Mouse (Mus musculus) midbrain, embryonic 11.5 days (tissue): ENCODE data around the gene Rcbtb2. TPM values are rescaled to one million over a fixed set of nuclear protein-coding genes. Genes with fewer than 3 reads are reported as not detected.
A peak's percentile ranks its signal among the peaks of the same experiment; 100 is the strongest.

Experiments
- ATAC-seq: fragments of 200-750 bp; cut with Nextera tagmentation; 2 replicates; pipeline ENCODE4 v1.8.0; 2017; ENCODE audit warnings: moderate TSS enrichment, moderate library complexity; ENCODE audit not compliant: low FRiP score
- DNase-seq: peaks from one replicate; pipeline ENCODE4 v3.0.0; 2015; ENCODE audit warnings: low spot score; ENCODE audit errors: missing footprints
- H3K27ac ChIP-seq: fragments of 300-500 bp; sonication (generic); 2 replicates; pipeline ENCODE4 v1.5.1; 2014; ENCODE audit warnings: low read depth, low read length
- H3K27me3 ChIP-seq: fragments of 300-500 bp; sonication (generic); 2 replicates; pipeline ENCODE4 v1.6.1; 2014; ENCODE audit warnings: mild to moderate bottlenecking, low read length, moderate library complexity, mixed read lengths; ENCODE audit not compliant: control insufficient read depth, insufficient read depth
- H3K36me3 ChIP-seq: fragments of 300-500 bp; sonication (generic); 2 replicates; pipeline ENCODE4 v1.6.1; 2014; ENCODE audit warnings: mild to moderate bottlenecking, low read length, moderate library complexity, mixed read lengths; ENCODE audit not compliant: control insufficient read depth, insufficient read depth
- H3K4me1 ChIP-seq: fragments of 300-500 bp; sonication (generic); 2 replicates; pipeline ENCODE4 v1.6.1; 2014; ENCODE audit warnings: low read length; ENCODE audit not compliant: control insufficient read depth, insufficient read depth
- H3K4me2 ChIP-seq: fragments of 300-500 bp; sonication (generic); 2 replicates; pipeline ENCODE4 v1.6.1; 2014; ENCODE audit warnings: mild to moderate bottlenecking, moderate library complexity
- H3K4me3 ChIP-seq: fragments of 300-500 bp; sonication (generic); 2 replicates; pipeline ENCODE4 v1.5.1; 2014; ENCODE audit warnings: low read depth, low read length
- H3K9ac ChIP-seq: fragments of 300-500 bp; sonication (generic); 2 replicates; pipeline ENCODE4 v1.6.1; 2014; ENCODE audit warnings: low read length
- H3K9me3 ChIP-seq: fragments of 300-500 bp; sonication (generic); 2 replicates; pipeline ENCODE4 v1.6.1; 2016; ENCODE audit warnings: low read length; ENCODE audit not compliant: control insufficient read depth
- WGBS: fragments of 180-500 bp; shearing (Covaris S2); extraction: QIAGEN DNeasy Blood & Tissue Kit; methylation state at CpG from one replicate; pipeline ENCODE4 v1.1.7; 2014; 5-methylcytosine and 5-hydroxymethylcytosine counted together
- polyA plus RNA-seq: library from polyadenylated mRNA; unstranded; fragments of >200 nt; fragmentation: Nextera tagmentation; extraction: Ambion mirVana; gene quantifications from 2 replicates; pipeline ENCODE4 v1.2.1, GENCODE M21; 2014

Gene Rcbtb2
- polyA plus RNA-seq, 1 experiment from 2014 or later: 169 TPM

GRCm38 (mm10) chr14:73231286-73231982 lies 108.6 kb downstream of the Rcbtb2 start:
- Histone ChIP-seq H3K27ac (0 out of 2 replicates have a peak overlapping the region, but pooled peaks have one; percentile 20), H3K9me3 (no peaks in the 10 kb centered on the region), H3K4me1 (peaks cover 10% of the 10 kb centered on the region; the same call in 1 of the 2 replicates), H3K4me3 (no peak overlapping the region), H3K27me3 (no peaks in the 10 kb centered on the region), H3K9ac (no peak overlapping the region), H3K36me3 (no peaks in the 10 kb centered on the region), H3K4me2 (no peak overlapping the region)
- ATAC-seq (no peak), DNase-seq (no peak)
- 22% methylated on average over 5 of the region's 5 CpGs for WGBS

DNA sequence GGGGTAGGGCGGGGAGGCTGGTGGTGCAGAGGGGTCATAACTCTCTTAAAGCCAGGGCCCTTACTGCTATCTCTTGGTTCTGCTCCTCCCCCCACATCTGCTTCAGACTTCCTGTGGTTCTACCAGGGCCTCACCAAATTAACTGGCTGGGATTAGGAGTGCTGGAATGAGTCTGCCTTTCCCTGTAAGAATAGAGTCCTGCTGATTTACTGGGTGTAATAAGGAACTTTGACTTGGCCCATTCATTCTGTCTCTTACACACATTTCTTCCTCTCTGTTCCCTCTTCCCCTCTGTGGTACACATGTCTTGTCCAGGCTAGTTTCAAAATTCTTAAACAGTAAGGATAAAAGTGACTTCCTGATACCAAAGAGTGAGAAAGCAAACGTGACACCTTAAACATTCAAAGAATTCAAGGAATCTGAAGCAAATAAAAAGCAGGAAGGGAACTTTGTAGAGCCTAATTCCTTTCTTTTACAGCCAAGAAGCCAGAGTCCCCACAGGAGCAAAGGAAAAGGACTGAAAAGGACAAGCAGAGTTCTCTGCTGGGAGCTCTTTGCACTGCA lies 111.7 kb downstream of the Rcbtb2 start:
- no peak overlapping the region for H3K9ac ChIP-seq
- peaks cover 10% of the 10 kb centered on the region; the same call in 1 of the 2 replicates for H3K4me1 ChIP-seq
- no peak overlapping the region for H3K27ac ChIP-seq
- no peaks in the 10 kb centered on the region for H3K36me3 ChIP-seq
- no peak overlapping the region for H3K4me2 ChIP-seq
- DNase-seq: no peak
- WGBS: 10% methylated on average over 2 of the region's 2 CpGs
- H3K9me3 ChIP-seq: no peaks in the 10 kb centered on the region
- H3K27me3 ChIP-seq: no peaks in the 10 kb centered on the region
- ATAC-seq: no peak
- H3K4me3 ChIP-seq: no peak overlapping the region

- DNase-seq (peak; percentile 98), ATAC-seq (peak; percentile 81)
- WGBS: under 1% methylated on average over 19 of the region's 19 CpGs
- H3K9ac ChIP-seq: peak within 1 kb of the TSS; percentile 77
- H3K4me3 ChIP-seq: peak within 1 kb of the TSS; percentile 56
- H3K27me3 ChIP-seq: no peaks in the 10 kb centered on the region
- H3K9me3 ChIP-seq: no peaks in the 10 kb centered on the region
- H3K36me3 ChIP-seq: no peaks in the 10 kb centered on the region
- peaks cover 10% of the 10 kb centered on the region; the same call in 1 of the 2 replicates for H3K4me1 ChIP-seq
- H3K4me2 ChIP-seq: peak within 1 kb of the TSS; percentile 54
- peak within 1 kb of the TSS; percentile 95 for H3K27ac ChIP-seq
These were observed 115.0 kb downstream of the Rcbtb2 start, which contains the start of gene Lpar6 for GRCm38 (mm10) chr14:73237848-73238321. Gene Lpar6, plus strand, starts transcription at chr14:73237895.

DNA sequence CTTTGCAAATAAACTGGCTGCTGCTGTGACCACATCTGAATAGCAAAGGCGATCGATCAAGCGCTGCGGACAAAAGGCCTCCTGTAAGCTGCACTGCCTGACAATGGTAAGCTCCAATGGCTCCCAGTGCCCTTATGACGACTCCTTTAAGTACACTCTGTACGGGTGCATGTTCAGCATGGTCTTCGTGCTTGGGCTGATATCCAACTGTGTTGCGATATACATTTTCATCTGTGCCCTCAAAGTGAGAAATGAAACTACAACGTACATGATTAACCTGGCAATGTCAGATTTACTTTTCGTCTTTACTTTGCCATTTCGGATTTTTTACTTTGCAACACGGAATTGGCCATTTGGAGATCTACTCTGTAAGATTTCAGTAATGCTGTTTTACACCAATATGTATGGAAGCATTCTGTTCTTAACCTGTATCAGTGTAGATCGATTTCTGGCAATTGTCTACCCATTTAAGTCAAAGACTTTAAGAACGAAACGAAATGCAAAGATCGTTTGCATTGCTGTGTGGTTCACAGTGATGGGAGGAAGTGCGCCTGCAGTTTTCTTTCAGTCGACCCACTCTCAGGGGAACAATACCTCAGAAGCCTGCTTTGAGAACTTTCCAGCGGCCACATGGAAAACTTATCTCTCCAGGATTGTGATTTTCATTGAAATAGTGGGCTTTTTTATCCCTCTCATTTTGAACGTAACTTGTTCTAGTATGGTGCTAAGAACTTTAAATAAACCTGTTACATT lies 115.8 kb downstream of the Rcbtb2 start:
- under 1% methylated on average over 20 of the region's 20 CpGs for WGBS
- H3K9ac ChIP-seq: peak overlapping the region; percentile 77
- H3K27ac ChIP-seq: peak overlapping the region; percentile 95
- no peaks in the 10 kb centered on the region for H3K36me3 ChIP-seq
- ATAC-seq (peak; percentile 89), DNase-seq (peak; percentile 96)
- no peaks in the 10 kb centered on the region for H3K9me3 ChIP-seq
- H3K4me1 ChIP-seq: peaks cover 10% of the 10 kb centered on the region; the same call in 1 of the 2 replicates
- H3K4me2 ChIP-seq: peak overlapping the region; percentile 54
- peak overlapping the region; percentile 56 for H3K4me3 ChIP-seq
- H3K27me3 ChIP-seq: no peaks in the 10 kb centered on the region

GRCm38 (mm10) chr14:73239291-73239690 lies 116.5 kb downstream of the Rcbtb2 start:
- Histone ChIP-seq H3K27me3 (no peaks in the 10 kb centered on the region), H3K36me3 (no peaks in the 10 kb centered on the region), H3K4me1 (peaks cover 8% of the 10 kb centered on the region; the same call in 1 of the 2 replicates), H3K9me3 (no peaks in the 10 kb centered on the region), H3K9ac (peak overlapping the region; percentile 77), H3K4me3 (peak overlapping the region; percentile 56), H3K4me2 (peak overlapping the region; percentile 54), H3K27ac (peak overlapping the region; percentile 95)
- DNase-seq: peak; percentile 96
- 0% methylated on average over 6 of the region's 6 CpGs for WGBS
- ATAC-seq: peak; percentile 72

DNA sequence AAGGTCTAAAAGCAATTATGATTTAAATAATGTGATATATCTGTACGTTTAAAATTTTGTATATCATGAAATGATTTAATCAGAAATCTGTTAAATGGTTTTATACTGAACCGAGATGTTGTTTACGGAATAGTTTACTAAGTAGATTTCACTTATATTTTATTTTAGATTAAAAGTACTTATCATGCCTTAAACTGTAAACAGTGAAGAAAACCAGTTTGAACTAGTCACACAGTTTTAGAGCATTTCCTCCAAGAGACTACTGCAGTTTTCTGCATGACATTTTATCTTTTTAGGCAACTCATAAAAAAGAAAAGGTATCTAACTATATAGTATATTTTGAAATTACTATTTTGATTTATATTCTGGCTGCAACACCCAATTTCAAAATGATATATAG lies 117.0 kb downstream of the Rcbtb2 start:
- Histone ChIP-seq H3K4me2 (no peak overlapping the region), H3K4me1 (peaks cover 3% of the 10 kb centered on the region; the same call in 1 of the 2 replicates), H3K4me3 (no peak overlapping the region), H3K9me3 (no peaks in the 10 kb centered on the region), H3K9ac (no peak overlapping the region), H3K27me3 (no peaks in the 10 kb centered on the region), H3K27ac (no peak overlapping the region), H3K36me3 (no peaks in the 10 kb centered on the region)
- ATAC-seq (no peak), DNase-seq (no peak)
- 50% methylated on average over 3 of the region's 3 CpGs for WGBS

GRCm38 (mm10) chr14:73244061-73244597 lies 121.3 kb downstream of the Rcbtb2 start:
- H3K4me2 ChIP-seq: no peak overlapping the region
- H3K9ac ChIP-seq: no peak overlapping the region
- DNase-seq (no peak), ATAC-seq (no peak)
- 100% methylated on average over 2 of the region's 2 CpGs for WGBS
- H3K27ac ChIP-seq: no peak overlapping the region
- H3K36me3 ChIP-seq: no peaks in the 10 kb centered on the region
- no peaks in the 10 kb centered on the region for H3K27me3 ChIP-seq
- no peaks in the 10 kb centered on the region for H3K9me3 ChIP-seq
- H3K4me3 ChIP-seq: no peak overlapping the region
- H3K4me1 ChIP-seq: no peaks in the 10 kb centered on the region

DNA sequence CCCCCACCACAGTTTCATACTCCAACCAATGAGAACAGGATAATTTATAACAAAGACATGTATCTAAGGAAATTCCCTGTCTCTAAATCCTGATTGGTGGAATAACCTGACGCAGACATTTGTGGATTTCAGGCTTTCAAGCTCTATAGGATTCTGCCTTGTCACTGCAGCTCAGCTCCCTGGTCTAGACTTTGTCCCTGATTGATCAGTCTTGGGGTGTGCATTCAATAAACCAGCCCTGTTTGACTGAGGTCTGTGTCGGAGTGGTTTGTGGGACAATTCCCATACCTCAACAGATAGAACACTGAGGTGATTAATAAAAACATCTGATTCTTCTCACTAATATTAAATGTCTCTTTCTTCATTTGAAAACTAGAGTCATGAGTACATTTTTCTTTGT lies 127.2 kb downstream of the Rcbtb2 start:
- no peak for DNase-seq
- ATAC-seq: no peak
- no peaks in the 10 kb centered on the region for H3K9me3 ChIP-seq
- no peak overlapping the region for H3K9ac ChIP-seq
- H3K4me1 ChIP-seq: peaks cover 3% of the 10 kb centered on the region; the same call in 1 of the 2 replicates
- 97% methylated on average over 2 of the region's 2 CpGs for WGBS
- H3K27ac ChIP-seq: no peak overlapping the region
- no peaks in the 10 kb centered on the region for H3K36me3 ChIP-seq
- no peak overlapping the region for H3K4me2 ChIP-seq
- no peak overlapping the region for H3K4me3 ChIP-seq
- no peaks in the 10 kb centered on the region for H3K27me3 ChIP-seq
